Mouse (Mus musculus): ENCODE measurements around the gene Gcnt1.
A peak's percentile ranks its signal among the peaks of the same experiment; 100 is the strongest.

The Gcnt1 gene

GRCm38 (mm10) chr19:17323006-17323688 lies 49.5 kb downstream of the Gcnt1 start:
- no peak for DNase-seq

GRCm38 (mm10) chr19:17319770-17320169 lies 52.9 kb downstream of the Gcnt1 start:
- DNase-seq, result no peak

DNA sequence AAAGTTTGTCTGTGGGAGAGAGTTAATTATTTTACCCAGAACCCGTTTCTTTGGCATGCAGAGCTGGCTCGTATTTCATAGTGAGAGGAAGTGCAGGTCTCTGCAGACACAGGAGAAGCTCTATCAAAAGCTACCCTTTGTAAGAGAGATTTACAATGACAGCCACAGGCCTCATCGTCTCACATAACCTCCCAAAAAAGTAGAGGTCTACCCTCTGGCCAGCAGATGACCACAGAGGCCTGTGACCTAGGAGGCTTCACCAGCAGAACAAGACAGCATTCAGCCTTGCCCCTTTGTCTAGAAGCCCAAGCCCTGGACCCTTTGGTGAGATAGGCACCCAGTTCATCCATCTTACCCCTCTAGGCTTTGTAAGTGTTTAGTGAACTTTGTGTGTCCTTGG lies 53.9 kb downstream of the Gcnt1 start:
- no peak for DNase-seq

GRCm38 (mm10) chr19:17316311-17317003 lies 56.2 kb downstream of the Gcnt1 start:
- DNase-seq, result no peak

DNA sequence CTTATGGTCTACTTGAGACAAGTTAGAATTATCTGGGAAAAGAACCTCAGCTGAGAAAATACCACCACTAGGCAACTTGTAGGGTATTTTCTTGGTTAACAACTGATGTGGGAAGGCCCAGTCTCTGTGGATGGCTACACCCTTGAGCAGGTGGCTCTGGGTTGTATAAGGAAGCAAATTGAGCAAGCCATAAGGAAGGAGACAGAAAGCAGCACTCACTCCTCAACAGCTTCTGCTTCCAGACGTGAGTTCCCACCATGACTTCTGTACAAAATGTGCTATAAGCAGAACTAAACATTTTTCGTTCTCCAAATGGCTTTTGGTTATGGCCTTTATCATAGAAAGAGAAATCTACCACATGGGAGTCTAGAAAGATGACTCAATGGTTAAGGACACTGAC lies 58.2 kb downstream of the Gcnt1 start:
- DNase-seq, result no peak

DNA sequence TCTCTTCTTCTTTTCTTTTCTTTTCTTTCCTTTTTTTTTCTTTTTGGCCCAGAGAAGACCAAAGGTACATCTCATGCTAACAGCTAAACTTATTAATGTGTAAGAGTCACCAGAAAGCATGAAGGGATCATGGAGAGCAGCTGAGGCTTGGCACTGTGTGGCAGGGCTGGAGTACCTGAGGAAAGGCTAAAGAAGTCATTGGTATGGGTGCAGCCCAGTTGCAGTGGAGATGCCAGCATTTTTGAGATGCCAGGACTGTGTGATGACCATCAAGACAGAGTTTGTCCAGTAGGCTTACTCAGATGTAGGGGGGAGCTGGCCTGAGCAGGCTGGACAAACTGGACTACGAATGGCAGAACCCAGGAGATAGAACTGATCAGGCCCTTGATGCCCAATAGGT lies 58.9 kb downstream of the Gcnt1 start:
- DNase-seq, result no peak

DNA sequence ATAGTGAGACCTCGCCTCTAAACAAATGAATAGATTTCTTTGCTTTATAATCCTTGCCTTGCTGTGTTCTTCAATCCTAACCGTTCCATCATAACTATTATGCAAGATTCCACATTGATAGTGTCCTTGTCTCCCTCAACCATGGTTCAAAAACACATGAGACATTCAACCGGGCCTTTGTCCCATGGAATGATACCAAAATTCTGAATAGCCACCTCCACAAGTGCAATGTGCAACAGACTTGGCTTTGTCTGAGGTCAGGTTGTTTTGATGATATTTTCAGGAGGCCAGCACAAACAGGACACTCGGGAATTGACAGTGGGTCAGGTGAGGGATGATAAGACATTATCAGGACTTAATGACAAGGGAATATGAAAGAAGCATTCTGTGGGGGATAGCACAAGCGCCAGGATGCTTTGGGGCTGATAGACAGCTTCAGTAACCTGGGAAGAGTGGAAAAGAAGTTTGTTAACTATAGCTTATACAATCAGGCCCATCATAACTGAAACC lies 59.9 kb downstream of the Gcnt1 start:
- no peak for DNase-seq

DNA sequence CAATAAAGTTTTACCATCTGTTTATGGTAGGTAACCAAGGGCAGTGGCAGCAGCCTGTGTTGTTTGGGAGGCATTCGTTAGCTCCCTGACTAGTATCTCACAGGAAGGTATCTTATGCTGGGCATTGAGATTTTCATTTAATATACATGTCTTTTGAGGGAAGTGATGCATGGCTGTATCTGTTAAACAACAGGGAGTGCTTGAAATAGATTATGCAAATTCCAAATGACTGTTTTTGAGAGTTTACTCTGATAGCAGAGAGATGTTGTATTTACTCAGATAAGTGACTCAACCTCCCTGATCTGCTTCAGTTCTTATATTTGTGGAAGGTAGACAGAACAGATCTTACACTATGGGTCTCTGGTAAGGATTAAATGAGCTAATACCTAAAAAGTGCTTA lies 61.1 kb downstream of the Gcnt1 start:
- DNase-seq, result no peak

DNA sequence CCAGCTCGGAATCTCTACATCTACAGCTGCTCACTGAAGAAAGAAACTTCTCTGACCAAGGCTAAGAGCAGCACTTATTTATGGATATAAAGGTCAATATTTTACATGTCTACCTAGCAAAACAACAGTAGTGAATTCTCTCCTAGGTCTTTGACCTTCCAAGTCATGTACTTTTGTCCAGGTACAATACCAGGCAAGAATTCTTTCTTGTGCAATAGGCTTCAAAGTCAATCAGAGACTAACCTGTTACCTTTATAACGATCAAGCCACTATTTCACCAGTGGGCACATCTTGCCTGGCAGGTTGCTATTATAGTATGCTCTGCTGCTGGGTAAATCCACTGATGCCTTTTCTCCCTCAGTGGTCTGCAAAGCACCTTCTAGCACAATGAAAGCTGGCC lies 61.6 kb downstream of the Gcnt1 start:
- no peak for DNase-seq

- DNase-seq, result no peak
These were observed 76.6 kb downstream of the Gcnt1 start for GRCm38 (mm10) chr19:17296081-17296480.

DNA sequence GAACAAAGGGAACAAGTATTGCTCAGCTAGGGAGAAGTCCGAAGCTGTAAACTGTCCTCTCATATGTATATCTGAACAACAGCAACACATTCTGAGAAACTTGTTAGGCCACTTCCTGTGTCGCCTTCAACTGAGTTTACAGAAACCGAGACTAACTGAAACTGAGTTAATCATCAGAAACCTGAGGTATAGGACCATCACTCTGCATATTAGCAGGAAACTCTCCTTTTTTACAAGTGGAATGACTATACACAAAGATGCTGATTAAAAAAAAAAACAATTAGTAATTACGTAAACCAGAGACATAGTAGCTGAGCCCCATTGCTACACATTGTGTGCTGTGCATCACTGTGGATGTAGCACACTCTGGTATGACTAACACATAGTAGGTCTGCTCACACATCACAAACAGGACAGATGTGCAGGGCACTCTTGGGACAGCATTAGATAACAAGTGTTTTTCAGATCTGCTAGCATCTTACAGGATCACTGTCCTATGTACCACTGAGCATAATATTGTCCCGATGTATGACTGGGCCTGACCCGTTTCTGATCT lies 77.4 kb downstream of the Gcnt1 start:
- no peak for DNase-seq

DNA sequence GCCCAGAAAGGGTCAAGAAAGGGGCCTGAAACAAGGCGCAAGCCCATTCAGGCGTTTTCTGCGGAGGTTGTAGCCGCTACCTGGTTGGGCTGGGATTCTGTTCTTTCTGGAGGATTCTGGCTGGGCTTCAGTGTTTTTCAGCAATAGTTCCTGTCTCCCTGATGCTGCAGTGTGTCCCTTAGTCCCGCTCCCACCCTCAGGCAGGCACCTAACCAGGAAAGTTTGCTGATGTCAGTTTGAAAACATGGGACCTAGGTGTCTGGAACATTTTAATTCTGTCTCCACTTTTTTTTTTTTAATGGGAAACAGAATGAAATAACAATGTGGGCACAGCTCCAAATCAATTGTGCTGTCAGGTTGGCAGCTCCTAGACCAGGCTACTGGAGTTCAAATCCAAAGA lies 78.5 kb downstream of the Gcnt1 start:
- no peak for DNase-seq

- no peak for DNase-seq
These were observed 83.1 kb downstream of the Gcnt1 start for GRCm38 (mm10) chr19:17289526-17289925.

DNA sequence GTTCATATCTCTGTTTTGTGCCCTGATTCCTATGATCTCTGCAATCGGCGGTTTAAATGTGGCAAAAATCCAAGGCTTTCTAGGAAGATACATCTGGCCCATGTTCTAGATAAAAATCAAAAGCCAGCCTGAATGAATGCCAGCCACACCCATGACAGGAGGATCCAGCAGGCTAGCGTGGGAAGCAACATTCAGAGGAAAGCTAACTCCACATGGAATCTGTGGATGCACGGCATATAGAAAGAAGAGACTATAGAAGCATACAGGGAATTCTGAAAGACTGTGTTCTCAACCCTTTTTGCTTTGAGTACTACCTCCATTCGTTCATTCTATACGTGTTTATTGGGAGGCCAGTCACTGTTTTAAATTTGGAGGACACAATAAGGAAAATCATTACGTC lies 86.6 kb downstream of the Gcnt1 start:
- DNase-seq, result peak; percentile 7

GRCm38 (mm10) chr19:17283317-17283716 lies 89.3 kb downstream of the Gcnt1 start:
- no peak for DNase-seq

DNA sequence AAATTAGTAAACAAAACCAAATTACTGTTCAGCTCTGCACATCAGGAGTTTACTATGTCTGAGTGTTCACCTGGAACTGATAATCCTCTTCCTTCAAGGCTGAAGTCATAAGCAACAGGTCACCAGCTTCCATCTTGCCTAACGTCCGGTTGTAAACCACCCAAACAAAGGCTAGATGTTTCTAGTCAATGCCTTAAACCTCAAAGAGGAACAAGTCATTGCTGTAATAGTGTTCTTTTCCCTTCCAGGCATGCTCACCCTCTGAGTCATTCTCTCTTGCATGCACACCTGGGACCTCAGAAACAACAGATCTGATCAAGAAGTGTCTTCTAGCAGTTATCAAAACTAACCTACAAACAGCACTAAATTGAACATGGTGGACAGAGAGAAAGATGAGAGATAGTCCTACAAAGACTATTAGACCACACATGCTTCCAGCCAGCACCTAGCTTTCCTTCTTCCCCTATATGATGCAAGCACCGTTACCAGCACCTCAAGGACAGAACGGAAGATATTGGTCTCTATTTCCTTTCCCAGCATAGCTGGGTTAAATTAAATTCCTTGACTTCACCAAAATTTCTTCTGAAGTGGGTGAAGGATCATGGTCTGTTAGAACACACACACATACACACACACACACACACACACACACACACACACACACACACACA lies 94.1 kb downstream of the Gcnt1 start:
- no peak for DNase-seq
